Mouse (Mus musculus) activated CD4-positive, CD25-positive, alpha-beta regulatory T cell, adult 4 months (primary cell): Measurements from ENCODE around the gene Blzf1. TPM values are rescaled to one million over a fixed set of nuclear protein-coding genes. Genes with fewer than 3 reads are reported as not detected.

ENCODE experiments used
- ATAC-seq: one replicate; pipeline ENCODE4 v1.8.0; 2017
- polyA plus RNA-seq, 2 experiments: library from polyadenylated mRNA; unstranded; fragments of 100-300 nt; shearing (Covaris generic); gene quantifications; one replicate each; pipeline ENCODE4 v1.2.1; 2017

Gene Blzf1
- 10 to 100 TPM; 17.9 to 21.2 TPM for polyA plus RNA-seq

DNA sequence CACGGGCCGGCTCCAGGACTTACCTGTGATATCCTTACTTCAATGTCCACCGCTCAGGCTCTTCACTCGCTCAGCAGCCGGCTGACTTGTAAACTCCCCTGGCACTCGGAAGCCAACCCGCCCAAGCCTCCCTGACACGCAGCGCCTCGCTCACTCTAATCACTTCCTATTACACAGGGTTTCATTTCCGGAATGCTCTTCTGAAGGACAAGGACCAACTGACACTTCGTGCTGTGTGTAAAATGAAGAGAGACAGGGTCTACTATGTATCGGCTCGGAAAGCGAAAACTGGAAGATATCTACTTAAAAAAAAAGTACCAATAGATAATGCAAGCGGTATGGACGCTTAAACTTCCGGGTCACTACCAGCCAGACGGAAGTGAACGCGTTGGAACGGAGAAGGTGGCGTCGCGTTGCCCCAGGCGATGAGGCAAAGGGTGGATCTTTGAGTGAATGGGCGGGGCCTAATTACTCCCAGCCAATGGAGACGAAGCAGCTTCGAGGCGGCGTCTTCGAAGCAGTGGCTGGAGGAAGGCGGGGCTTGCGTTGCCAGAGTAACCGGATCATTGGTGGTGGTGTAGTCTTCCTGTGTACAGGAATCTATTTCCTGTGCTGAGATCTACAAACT, at the start of gene Blzf1:
TSS of gene Blzf1 (minus strand) at position 366 of the 628 bp plus-strand sequence.
- ATAC-seq, result peak; percentile 99

DNA sequence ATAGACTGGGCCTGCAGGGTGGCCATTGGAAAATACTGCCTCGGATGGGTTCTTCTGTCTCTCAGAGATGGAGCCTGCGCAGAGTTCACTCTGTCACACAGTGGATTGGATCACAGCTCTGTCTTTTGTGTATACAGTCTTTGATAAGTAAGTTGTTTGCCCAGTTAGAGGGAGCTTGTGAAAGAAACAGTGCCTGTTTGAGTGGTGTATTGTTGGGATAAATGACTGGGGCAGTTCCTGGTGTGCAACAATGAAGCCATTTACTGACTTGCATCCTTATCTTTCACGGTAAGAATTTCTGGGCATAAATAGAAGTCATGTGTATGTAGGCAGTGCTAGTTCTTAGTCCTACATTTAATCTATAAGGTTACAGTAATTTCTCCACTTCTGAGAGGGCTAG, 46.2 kb upstream of the Blzf1 start:
- no peak for ATAC-seq

DNA sequence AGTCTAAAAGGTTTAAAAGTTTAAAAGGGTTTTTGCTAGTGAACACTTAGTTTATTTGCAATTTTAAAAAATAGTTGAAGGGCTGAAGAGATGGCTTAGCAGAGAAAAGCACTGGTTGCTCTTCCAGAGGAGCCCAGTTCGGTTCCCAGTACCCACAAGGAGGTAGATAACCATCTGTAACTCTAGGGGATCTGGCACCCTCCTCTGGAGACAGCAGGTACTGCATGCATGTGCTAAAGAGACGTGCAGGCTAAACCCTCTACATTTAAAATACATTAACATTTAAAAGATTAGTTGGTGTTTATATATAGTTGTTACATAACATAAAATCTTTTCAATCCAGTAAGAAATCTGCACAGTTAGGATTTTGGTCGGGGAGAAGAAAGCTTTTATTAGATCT, 34.9 kb upstream of the Blzf1 start:
- ATAC-seq, result no peak

DNA sequence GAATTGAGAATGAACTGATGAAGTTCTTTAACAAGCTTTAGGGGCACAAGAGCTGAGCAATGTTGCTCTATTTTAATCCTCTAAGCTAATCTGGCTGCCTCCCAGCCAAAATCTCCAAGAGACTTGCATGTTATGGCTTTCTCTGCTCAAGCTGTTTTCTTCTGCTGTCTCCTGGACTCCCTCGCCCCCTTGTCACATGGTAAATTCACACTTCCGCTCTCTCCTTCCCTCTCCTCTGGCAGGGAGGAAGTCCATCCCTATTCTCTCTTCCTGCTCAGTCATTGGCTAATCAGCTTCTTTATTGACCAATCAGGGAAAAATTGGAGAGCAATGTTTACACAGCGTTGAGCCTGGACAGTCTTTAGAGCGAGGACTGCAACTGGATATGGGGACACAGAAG, 28.6 kb upstream of the Blzf1 start:
- no peak for ATAC-seq

DNA sequence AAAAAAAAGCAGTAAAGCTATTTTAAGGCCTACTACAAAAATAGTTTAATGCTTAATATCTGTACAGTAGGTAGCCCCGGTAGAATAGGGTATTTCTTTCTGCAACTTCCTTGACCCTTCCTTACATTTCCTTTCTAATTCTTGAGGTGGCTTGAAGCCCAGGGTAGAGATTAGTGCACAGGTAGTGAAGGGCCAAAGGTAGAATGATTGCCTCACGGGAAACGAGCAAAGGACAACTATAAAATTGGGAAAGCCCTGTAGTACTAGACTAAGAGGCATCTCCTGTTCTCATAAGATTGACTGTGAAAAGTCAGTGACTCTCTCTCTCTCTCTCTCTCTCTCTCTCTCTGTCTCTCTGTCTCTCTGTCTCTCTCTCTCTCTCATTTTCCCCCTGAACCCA, 28.1 kb upstream of the Blzf1 start:
- ATAC-seq, result no peak

DNA sequence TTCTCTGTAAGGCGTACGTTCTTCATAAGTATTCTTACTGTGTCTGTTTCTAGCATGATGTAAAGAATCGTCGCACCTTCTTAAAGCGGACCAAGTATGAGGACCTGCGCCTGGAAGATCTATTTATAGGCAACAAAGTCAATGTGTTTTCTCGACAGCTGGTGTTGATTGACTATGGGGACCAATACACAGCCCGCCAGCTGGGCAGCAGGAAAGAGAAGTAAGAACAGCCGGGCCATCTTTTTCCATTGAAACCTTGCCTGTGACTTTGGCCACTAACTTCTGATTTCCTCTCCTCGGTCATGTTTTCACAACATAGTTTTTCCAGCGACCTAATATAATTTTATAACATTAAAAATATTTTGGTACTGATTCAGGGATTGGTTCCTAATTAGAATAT, 25.3 kb upstream of the Blzf1 start:
- ATAC-seq, result no peak

DNA sequence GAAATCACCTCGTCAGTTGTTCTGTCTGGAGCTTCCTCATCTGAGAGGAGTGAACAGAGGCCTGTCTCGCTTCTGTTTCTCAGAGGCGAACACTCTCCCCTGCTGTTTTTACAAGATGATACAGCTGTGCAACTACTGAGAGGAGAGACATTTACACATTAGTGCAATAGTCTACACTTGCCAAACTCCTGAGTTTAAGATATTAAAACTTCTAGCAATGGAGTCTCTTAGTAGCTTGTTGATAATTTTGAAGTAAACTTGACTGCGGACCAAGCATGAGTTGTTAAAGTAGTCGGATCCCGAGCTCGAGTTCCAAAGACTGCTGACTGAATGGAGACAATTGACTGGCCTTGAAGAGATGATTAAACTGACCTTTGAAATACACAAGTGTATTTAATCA, 20.5 kb upstream of the Blzf1 start:
- no peak for ATAC-seq

DNA sequence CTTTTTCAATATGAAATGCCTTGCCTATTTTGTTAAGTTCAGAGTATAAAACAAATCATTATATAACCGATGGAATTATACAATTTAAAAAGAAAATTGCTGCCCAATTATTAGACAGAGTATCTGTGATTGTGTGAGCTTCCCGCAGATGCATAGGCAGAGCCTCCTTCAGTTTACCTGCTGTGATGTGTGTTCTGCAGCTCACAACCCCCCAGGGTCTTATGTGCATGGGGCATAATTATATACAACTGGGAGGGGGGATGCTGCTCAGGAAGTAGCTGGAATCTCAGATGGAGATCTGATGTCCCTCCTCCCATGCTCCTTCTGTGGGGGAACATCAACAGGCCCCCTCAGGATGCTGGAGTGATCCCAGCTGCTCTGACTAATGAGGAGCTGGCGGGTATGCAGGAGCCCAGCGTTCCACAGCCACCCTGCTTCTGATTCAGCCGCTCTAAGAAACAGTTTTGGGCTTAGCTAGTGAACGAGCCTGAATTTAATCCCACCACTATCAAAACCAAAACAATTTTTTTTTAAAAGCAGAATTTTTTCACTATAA, 19.4 kb upstream of the Blzf1 start:
- no peak for ATAC-seq

DNA sequence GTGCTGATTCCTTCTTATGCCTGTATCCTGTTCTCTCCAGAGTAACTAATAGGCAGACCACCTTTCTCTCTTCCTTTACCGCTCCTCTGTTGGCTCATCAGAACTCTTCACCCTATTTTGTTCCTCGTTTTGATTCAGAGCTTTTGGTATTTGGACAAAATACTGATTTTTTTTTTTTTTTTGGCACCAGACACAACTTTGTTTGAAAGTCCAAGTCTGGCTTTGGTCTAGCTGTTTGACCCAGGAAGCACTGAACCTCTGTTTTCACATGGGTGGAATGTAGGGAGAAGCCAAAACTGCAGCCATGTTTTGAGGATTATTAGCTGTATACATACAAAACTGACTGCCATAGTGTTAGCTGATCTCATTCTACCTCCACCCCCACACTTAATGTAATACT, 17.6 kb upstream of the Blzf1 start:
- no peak for ATAC-seq

DNA sequence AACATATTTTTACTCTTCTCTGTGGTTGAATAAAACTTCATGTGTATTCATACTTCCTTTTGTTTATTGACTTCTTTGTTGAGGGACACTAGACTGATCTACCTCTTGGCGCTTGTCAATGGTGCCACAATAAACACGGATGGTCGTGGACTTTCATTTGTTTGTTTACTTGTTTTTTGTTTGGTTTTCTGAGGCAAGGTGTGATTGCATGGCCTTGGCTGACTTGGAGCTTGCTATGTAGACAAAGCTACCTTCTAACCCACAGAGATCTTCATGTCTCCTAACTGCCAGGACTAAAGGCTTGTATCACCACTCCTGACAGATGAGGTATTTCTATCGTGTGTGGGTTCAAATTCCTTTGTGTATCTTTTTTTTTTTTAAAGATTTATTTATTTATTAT, 16.9 kb upstream of the Blzf1 start:
- ATAC-seq, result no peak

DNA sequence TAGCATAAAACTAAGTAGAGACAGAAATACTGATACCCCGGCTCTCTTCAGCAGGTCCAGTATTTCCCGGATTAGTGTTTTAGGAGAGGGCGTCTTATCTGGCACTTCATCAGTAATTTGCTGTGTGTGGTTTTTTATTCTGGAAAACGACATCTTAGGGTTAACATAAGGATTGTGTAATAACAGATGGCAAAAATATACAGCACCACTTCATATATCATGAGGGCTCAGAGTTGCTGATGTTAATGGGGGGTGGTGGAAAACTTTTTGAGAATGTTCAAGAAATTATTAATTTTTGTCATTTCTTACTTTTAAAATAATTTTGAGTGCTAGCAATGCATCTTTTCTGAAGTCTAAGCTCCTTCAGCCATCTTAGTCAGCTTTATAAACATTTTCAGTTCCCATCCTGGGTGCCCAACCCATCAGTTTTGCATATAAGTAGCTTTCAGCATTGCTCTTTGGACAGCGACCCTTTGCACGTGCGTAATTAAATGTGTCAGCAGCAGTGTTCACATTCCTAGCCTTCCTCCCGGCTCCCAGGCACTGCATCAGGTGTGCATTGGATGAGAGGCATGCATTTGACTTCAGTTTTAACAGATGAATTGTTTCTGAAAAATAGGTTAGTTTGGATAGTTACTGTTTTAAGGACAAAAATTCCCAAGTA, 15.8 kb upstream of the Blzf1 start:
- no peak for ATAC-seq

DNA sequence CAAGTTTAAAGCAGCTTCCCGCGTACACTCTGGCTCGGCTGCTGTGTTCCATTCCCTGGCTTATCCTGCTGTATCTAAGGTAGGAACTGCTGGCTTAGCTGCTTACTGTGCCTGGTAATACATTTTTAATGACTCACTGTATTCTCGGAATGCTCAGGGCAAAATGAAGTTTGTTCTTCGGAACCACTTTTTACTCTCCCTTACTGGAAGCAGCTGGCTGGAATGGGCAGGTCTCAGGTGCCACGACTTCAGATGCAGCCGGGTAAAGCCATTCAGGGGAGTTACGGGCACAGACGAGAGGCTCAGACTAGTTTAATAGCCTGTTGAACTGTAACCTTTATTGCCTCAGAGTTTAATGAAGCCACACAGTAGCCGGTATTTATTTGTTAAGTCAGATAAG, 14.1 kb upstream of the Blzf1 start:
- no peak for ATAC-seq

DNA sequence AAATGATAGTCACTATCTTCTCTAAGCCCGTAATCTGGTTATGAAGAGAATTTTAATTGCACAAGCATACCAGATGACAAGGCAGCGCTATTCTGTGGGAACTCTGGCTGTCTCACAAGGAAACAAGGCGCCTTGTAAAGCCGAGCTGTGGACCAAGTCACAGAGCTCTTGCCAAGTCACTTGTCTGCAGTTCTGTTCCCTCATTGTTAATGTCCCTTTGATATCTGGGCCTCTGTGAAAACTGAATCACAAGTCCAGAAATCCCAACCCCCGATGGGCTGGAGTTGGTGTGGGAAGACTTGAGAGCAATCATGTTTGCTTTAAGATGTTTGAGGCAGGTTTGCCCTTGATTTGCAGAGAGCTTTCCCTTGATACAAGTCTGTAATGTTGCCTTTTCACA, 13.4 kb upstream of the Blzf1 start:
- no peak for ATAC-seq

DNA sequence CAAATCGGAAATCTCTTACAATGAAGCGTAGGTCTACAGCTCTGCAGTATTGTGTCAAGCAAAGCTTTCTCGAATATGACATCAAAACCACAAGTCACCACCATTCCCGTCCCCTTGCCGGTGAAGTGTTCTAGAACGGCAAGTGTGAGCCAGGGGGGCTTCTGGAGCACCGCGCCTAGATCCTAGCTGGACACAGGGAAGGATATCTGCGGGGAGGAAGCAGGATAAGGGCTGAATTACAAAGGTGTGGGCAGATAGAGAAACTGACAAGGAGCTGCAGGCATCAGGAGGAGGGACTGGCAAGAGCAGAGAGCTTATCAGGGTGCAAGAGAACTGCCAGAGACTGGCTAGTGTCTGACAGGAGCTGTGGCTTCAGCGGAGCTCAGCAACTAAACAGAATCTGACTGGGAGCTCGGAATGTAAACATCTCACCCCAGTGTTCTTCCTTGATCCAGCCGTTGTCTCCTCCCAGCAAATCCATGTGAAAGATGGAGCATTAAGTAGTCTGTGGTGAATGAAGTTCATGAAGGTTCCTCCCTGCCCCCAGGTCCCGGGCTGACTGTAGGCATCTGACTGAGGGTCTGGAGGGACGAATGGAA, 12.4 kb upstream of the Blzf1 start:
- no peak for ATAC-seq

DNA sequence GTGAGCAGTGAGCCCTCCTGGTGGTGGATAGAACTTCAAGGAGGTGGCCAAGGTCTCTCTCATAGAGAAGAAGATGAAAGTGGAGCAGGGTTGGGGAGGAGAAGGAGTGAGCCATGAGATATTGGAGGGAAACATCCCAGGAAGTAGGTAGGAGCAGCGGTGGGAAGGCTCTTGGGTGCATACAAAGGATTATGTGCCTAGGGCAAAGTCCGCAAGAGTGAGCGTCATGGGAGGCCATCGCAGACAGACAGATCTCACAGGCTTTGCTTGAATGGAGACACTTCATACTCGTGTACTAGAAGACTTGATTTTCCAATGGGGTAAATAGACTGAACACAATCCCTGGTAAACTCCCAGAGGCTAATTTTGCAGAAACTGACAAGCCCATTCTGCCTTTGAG, 11.2 kb upstream of the Blzf1 start:
- no peak for ATAC-seq

DNA sequence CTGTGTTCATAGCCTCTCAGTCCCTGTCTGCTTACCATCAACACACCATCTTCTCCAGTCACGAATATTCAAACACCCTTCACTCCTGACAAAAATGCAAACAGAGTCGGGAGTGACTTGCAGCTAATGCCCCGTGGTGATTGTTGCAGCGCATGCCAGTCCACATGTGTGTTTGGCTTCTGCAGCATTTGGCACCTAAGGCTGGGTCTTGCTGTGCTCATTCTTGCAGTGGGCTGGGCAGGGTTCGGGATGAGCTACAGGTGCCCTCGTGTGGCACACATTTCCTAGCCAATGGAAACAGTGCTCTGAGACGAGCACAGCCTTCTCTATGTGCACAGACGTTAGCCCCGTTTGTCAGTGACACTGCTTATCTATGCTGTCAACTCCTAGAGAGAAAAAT, 10.0 kb upstream of the Blzf1 start:
- ATAC-seq, result no peak

DNA sequence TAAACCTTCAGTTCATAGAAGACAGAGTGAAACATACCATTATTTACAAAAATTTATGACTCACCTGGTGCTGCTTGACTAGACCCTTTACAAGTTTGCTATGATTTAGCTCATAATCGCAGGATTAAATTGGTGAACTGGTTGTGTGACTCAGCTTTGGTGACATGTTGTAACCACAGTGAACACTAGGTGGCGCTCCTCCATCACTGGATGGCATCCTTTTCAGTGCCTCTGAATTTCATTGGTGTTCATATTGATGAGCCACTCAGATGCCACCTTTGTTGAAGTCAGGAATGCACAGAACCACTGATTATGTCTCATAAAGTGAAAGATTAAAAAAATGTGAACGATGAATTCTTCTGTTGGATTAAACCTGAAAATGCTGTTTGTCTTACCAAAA, 9.4 kb upstream of the Blzf1 start:
- ATAC-seq, result peak; percentile 89

DNA sequence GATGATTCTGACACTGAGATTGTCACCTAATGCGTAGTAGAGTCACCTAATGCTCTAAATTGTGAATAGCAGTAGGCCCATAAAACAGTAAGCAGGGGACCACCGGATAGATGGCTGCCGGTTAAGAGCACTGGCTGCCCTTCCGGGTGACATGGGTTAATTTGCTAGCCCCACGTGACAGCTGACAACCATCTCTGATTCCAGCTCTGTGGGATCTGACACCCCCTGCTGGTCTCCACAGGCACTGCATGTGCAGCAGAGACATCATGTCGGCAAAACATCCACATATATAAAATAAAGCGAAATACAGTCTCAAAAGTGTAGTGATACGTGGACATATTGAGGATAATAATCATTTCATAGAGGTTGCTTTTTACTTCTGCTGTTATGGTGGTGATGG, 8.0 kb upstream of the Blzf1 start:
- peak; percentile 28 for ATAC-seq

DNA sequence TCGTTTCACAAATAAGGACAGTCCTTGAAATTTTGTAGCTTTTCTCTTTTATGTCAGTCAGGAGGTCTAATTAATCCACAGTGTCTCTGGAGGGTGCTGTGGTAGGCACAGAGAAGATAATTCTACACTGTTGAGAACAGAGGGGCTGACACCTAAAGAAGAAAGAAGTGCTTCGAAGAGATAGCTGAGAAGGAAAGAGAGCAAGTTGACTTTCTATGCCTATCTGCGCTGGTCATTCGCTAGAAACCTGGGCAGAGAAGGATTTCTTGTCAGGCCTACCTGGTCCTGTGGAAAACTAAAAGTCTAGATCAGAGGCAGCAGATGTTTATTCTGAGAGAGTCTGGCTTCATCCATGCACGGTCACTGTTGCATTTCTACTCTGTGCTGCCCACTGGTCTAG, 6.8 kb upstream of the Blzf1 start:
- ATAC-seq, result no peak

DNA sequence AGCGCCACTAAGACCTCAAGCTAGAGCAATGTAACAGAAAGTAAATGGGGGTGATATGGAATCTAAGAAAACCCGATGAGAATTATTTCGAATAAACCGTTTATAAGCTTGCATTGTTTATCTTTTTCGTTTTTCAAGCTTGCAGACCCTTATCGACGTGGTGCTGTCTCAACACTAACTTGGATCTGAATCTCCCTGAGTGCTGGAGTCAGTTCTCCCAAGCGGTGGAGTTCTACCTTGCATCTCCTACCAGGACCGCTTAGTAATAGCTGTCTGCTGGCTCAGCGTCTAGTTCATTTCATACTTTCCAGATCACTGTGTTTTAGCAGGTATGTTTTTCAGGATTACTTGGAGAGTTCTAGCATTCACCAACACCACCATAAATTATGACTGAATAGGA, 633 bp upstream of the Blzf1 start:
- no peak for ATAC-seq

DNA sequence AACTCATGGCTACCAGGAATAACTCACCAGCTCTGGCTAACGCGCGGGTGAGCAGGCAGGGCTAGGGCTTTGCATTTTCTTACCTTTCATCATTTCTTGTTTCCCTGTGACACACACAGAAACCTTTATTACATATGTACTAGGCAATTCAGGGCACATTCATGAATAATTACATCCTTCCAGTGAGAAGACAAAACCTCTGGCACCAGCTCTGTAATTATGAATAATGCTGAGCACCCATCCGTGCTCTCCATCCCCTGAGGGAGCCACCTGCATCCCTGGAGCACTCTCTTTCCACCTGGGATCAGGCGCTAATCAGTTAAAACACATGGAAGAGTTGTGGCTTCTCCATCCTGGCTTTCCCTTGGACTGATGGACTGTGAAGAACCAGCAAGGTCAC, 3.5 kb downstream of the Blzf1 start, which contains the start of gene Nme7:
TSS of gene Nme7 (plus strand) at position 301 of the 400 bp plus-strand sequence.
- ATAC-seq, result no peak

DNA sequence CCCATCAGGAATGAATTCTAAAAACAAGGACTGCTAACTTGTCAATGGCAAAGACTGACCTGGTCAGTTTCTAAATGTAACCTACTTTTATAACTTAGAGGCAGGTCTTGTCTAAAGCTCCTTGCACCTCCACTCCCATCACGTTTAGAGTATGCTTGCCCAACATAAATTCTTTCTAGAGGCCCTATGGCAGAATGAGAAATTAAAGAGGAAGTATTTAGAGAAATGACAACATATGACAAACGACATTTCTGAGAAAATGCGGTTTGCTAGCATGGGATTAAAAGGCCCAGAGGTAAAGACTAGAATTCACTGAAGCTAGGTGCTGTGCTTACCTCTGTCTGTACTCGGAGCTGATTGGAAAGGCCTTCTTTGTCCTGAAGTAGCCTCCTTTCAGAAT, 5.3 kb downstream of the Blzf1 start:
- ATAC-seq, result no peak

DNA sequence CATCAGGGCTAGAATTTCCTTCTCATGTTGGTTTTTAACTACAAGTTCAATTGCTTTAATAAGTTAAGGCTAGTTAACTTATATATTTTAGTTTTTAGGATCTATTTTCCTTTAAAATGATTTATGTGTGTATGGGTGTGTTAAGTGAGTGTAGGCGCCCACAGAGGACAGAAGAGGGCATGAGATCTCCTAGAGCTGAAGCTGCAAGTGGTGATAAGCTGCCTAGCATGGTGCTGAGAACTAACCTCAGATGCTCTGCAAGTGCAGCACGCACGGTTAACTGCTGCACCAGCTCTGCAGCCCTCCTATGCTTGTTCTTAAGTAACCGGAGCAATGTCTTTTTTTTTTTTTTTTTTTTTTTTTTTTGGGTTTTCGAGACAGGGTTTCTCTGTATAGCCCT, 10.8 kb downstream of the Blzf1 start:
- no peak for ATAC-seq

DNA sequence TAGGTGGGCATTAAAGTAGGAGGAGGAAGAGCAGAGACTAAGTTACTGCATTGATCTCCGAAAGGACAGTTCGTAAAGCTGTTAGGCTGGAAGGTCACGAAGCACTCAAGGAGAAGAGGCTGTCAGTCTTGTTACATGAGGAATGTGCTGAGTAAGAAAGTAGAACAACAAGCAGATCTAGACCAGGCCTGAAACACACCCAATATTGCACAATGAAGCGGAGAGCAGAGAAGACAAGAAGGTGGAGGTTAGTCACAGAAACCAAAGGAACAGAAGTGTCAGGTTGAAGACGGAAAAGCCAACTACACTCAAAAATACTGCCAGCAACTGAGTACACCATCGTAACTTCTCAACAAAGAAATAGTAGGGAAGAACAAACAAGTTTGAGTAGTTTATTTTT, 13.2 kb downstream of the Blzf1 start:
- ATAC-seq, result no peak
